Mouse (Mus musculus) heart, adult 8-10 months (tissue): Measurements from ENCODE around the gene Npr1. TPM values are rescaled to one million over a fixed set of nuclear protein-coding genes. Genes with fewer than 3 reads are reported as not detected.
A peak's percentile ranks its signal among the peaks of the same experiment; 100 is the strongest.

ENCODE experiments used
- DNase-seq: peaks from one replicate; pipeline ENCODE4 v3.0.0; 2022; ENCODE audit warnings: low spot score
- total RNA-seq, 4 experiments: library from RNA; stranded (reverse); gene quantifications; 2 replicates each; pipeline ENCODE4 v1.2.4; 2022

The Npr1 gene
- 10 to 100 TPM; 15.1 to 17.3 (median 16.7) TPM for total RNA-seq

DNA sequence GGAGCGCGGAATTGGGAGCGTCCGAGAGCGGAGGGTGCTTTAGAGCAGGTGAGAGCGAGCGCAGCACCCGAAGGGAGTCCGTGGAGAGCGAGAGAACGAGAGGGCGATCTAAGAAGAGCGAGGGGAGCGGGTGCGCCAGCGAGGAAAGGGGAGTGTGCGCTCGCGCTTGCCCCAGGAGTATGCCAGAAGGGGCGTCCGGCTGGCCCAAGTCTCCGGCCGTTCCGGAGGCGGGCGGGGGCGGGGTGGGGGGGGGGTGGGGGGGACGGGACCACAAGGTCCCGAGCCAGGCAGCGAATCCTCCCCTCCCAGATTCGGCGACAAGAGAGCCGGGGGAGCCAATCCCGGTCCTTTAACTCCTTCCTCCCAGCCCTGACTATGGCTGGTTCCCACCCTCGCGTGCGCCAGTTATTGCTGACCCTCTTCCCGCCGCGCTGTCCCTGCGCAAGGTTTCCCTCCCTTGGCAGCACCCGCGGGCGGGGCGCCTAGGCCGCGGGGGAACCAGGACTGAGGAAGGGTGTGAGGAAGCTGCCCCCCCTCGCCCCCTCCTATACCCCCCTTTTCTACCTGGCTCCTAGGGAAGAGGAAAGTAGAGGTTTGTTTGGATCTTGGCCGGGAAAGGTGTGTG, at the start of gene Npr1:
Npr1 (minus strand) TSS at position 181 of the 625 bp plus-strand sequence.
- DNase-seq: peak; percentile 44

DNA sequence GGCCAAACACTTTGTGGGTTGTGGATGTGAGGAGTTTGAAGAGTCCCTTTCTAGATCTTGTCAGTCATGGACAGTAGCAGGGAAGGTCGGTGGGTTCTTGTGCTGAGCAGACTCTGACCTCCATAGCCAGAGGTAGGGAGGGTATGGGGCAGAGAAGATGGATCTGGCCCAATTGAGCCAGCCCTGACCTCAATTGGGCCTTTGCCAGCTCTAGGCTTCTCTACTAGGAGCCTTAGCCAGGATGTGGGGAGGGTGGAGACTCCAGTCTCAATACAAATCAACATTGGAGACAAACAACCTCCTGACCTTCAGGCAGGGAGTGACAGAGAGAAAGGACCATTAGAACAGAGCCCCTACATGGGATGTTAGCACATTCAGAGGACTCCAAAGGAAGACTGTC, 49.6 kb upstream of the Npr1 start:
- peak; percentile 55 for DNase-seq

GRCm38 (mm10) chr3:90514691-90515090, 49.0 kb upstream of the Npr1 start:
- peak; percentile 86 for DNase-seq

GRCm38 (mm10) chr3:90513796-90514590, 48.3 kb upstream of the Npr1 start, which contains the start of the genes S100a1 and S100a13:
Gene S100a1 (minus strand): TSS chr3:90514392.
Gene S100a13 (plus strand): TSS chr3:90514435.
- peak; percentile 87 for DNase-seq

GRCm38 (mm10) chr3:90512948-90513642, 47.4 kb upstream of the Npr1 start:
- DNase-seq: no peak

GRCm38 (mm10) chr3:90512276-90512675, 46.6 kb upstream of the Npr1 start:
- no peak for DNase-seq

DNA sequence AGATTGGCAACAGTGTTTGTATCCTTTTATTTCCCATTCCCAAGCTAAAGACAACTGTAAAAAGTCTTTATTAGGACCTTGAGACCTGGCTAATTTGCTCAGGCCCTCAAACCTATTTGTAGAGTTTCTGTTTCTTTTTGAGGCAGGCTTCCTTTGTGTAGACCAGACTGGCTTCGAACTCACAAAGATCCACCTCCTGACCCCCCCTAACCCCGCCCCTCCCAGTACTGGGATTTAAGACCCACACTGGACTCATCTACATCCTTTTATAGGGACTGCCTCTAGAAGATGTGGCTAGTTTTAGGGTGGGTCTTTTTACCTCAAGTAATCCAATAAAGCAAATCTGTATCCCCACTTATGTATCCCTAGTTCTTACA, 44.1 kb upstream of the Npr1 start:
- no peak for DNase-seq

GRCm38 (mm10) chr3:90508950-90509746, 43.5 kb upstream of the Npr1 start, which contains the start of gene Chtop:
Gene Chtop (minus strand): TSS chr3:90509498.
- peak; percentile 100 for DNase-seq

GRCm38 (mm10) chr3:90508287-90508949, 42.8 kb upstream of the Npr1 start:
- DNase-seq: no peak

GRCm38 (mm10) chr3:90506362-90506761, 40.7 kb upstream of the Npr1 start:
- DNase-seq: no peak

- no peak for DNase-seq
Observed at GRCm38 (mm10) chr3:90505216-90505615, 39.5 kb upstream of the Npr1 start.

DNA sequence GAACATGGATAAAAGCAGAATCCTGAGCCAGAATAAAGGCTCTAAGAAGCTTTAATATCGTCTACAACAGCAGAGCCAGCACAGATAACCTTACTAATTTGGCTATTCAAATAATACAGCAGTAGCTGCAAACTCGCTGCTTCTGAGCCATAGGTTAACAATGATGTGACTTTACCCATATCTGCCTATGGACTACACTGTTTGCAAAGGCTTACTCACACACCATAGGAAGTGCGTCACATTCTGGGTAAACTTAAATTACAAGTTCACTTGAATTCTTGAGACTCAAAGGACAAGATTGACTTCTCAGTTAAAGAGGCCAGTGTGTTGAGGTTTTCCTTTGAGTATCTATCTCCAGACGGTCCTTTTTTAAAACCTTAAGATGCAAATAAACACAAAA, 37.8 kb upstream of the Npr1 start:
- no peak for DNase-seq

DNA sequence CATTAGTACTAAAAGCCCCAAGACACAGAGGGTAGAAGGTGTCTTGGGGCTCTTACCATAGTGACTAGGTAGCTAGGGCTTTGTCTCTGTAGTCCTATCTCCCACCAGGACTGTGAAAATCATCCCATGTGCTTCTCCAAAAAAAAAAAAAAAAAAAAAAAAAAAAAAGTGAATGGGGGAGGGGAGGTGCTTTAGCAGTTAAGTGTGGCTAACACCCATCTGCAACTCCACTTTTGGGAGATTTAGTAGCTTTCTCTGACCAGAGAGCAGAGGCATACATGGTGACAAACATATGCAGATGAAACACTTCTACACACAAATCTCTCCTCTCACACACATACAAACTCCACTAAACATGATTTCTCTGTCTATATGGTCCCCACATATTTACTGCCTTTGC, 31.9 kb upstream of the Npr1 start:
- no peak for DNase-seq

GRCm38 (mm10) chr3:90495850-90496525, 30.3 kb upstream of the Npr1 start:
- DNase-seq: no peak

GRCm38 (mm10) chr3:90493831-90494540, 28.3 kb upstream of the Npr1 start:
- DNase-seq: no peak

DNA sequence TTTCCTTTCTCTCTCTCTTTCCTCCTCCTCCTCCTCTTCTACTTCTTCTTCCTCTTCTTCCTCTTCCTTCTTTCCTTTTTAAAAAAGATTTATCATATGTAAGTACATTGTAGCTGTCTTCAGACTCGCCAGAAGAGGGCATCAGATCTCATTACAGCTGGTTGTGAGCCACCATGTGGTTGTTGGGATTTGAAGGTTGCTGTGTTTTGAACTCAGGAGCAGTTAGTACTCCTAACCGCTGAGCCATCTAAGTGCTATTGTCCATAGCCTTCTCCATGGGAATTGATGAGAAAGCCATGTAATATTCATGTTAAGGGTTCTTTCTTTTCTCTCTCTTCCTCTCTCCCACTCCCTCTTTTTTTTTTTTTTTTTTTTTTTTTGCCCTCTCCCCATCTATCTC, 25.7 kb upstream of the Npr1 start:
- DNase-seq: no peak

DNA sequence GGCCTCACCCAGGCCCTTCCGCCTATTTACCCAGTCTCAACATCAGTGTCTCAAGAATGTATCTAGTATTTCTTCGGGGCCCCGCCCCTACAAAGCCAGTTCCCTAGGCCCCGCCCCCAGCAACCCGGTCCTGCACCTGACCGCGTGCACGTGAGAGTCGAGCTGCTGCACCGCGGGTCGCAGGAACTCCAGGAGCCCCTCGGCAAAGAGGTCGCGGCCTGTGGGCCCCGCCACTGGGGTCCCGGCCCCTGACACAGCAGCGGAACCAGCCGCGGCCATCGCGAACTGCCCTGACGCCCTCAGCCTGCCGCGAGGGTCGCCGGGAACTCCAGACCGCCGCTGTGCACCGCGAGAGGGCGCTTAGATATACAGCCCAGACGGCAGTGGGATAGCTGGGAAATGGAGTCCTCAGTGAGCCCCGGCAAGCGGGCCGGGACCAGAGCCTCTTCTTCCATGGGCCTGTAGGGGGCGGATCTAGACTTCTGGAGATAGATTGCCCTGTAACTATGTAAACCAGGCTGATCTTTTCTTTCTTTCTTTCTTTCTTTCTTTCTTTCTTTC, 25.1 kb upstream of the Npr1 start, which contains the start of gene Snapin:
Snapin (minus strand) TSS at position 338 of the 561 bp plus-strand sequence.
- peak; percentile 96 for DNase-seq

- no peak for DNase-seq
Observed at GRCm38 (mm10) chr3:90488576-90488975, 22.9 kb upstream of the Npr1 start.

DNA sequence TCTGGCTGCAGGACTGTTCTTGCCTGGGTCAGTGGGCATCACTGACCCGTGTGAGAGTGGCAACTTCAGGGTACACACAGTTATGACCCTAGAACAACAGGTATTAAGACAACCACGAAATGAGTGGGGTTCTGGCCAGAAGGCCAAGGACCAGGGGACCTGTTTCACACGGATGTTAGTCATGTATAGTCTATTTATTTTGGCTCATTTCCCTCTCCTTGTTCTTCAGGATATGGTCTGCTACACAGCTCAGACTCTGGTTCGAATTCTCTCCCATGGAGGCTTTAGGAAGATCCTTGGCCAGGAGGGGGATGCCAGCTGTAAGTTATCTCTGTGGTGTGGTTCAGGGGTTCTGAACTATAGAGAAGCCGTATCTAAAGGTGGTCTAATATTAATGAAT, 21.3 kb upstream of the Npr1 start:
- no peak for DNase-seq
